Mouse (Mus musculus) kidney, postnatal 0 days (tissue): ENCODE data around the gene Klhl32. TPM values are rescaled to one million over a fixed set of nuclear protein-coding genes. Genes with fewer than 3 reads are reported as not detected.

Experiments
- ATAC-seq: fragments of 200-750 bp; cut with Nextera tagmentation; replicated peaks from 2 replicates; pipeline ENCODE4 v1.8.0; 2017; ENCODE audit warnings: low read depth, moderate number of reproducible peaks, moderate TSS enrichment, moderate library complexity; ENCODE audit not compliant: low FRiP score
- DNase-seq: peaks from one replicate; pipeline ENCODE4 v3.0.0-alpha.2; 2016; ENCODE audit warnings: low spot score
- H3K27ac ChIP-seq: fragments of 300-500 bp; sonication (generic); 2 replicates; pipeline ENCODE4 v1.5.1; 2014; ENCODE audit warnings: mild to moderate bottlenecking
- H3K27me3 ChIP-seq: fragments of 300-500 bp; sonication (generic); 2 replicates; pipeline ENCODE4 v1.6.1; 2014; ENCODE audit warnings: low read length, mixed read lengths; ENCODE audit not compliant: insufficient read depth
- H3K36me3 ChIP-seq: fragments of 300-500 bp; sonication (generic); 2 replicates; pipeline ENCODE4 v1.6.1; 2014; ENCODE audit warnings: low read length, mixed read lengths; ENCODE audit not compliant: insufficient read depth
- H3K4me1 ChIP-seq: fragments of 300-500 bp; sonication (generic); replicated peaks from 2 replicates; pipeline ENCODE4 v1.6.1; 2014; ENCODE audit warnings: antibody characterized with exemption, low read length, mixed read lengths; ENCODE audit not compliant: insufficient read depth
- H3K4me2 ChIP-seq: fragments of 300-500 bp; sonication (generic); 2 replicates; pipeline ENCODE4 v1.6.1; 2014; ENCODE audit warnings: mild to moderate bottlenecking, low read length, moderate library complexity, mixed read lengths
- H3K4me3 ChIP-seq: fragments of 300-500 bp; sonication (generic); replicated peaks from 2 replicates; pipeline ENCODE4 v1.5.1; 2014; ENCODE audit warnings: low read depth, low read length
- H3K9ac ChIP-seq: fragments of 300-500 bp; sonication (generic); 2 replicates; pipeline ENCODE4 v1.6.1; 2014; ENCODE audit warnings: low read depth, low read length
- H3K9me3 ChIP-seq: fragments of 300-500 bp; sonication (generic); replicated peaks from 2 replicates; pipeline ENCODE4 v1.6.1; 2016; ENCODE audit warnings: low read length, inconsistent platforms, mixed read lengths
- CTCF ChIP-seq: IDR thresholded peaks from 2 replicates; pipeline ENCODE4 v1.5.1; 2016; ENCODE audit warnings: antibody characterized with exemption, low read depth, mild to moderate bottlenecking, moderate library complexity
- WGBS: fragments of 180-500 bp; shearing (Covaris S2); extraction: QIAGEN DNeasy Blood & Tissue Kit; methylation state at CpG from one replicate; pipeline ENCODE4 v1.1.7; 2014; 5-methylcytosine and 5-hydroxymethylcytosine counted together
- polyA plus RNA-seq: library from polyadenylated mRNA; unstranded; fragments of >200 nt; fragmentation: Nextera tagmentation; extraction: Ambion mirVana; gene quantifications from 2 replicates; pipeline ENCODE4 v1.2.1, GENCODE M21; 2015

The Klhl32 gene
- polyA plus RNA-seq, 1 experiment from 2014 or later: 2.4 TPM

GRCm38 (mm10) chr4:24789331-24789730 lies 61.6 kb downstream of the Klhl32 start:
- H3K9me3 ChIP-seq: no peaks in the 10 kb centered on the region
- H3K36me3 ChIP-seq: no peaks in the 10 kb centered on the region
- no peak overlapping the region for H3K27ac ChIP-seq
- no peak overlapping the region for H3K4me2 ChIP-seq
- H3K27me3 ChIP-seq: no peaks in the 10 kb centered on the region
- H3K4me3 ChIP-seq: no peak overlapping the region
- no peak for TF ChIP-seq CTCF
- no peaks in the 10 kb centered on the region for H3K4me1 ChIP-seq
- 87% methylated on average over 1 of the region's 1 CpGs for WGBS
- ATAC-seq (no peak), DNase-seq (no peak)
- H3K9ac ChIP-seq: no peak overlapping the region

- no peak overlapping the region for H3K4me3 ChIP-seq
- no peaks in the 10 kb centered on the region for H3K9me3 ChIP-seq
- no peak overlapping the region for H3K4me2 ChIP-seq
- 57% methylated on average over 7 of the region's 7 CpGs for WGBS
- H3K36me3 ChIP-seq: no peaks in the 10 kb centered on the region
- DNase-seq (no peak), ATAC-seq (no peak)
- no peak for TF ChIP-seq CTCF
- no peak overlapping the region for H3K27ac ChIP-seq
- no peak overlapping the region for H3K9ac ChIP-seq
- no peaks in the 10 kb centered on the region for H3K4me1 ChIP-seq
- H3K27me3 ChIP-seq: no peaks in the 10 kb centered on the region
Measured at GRCm38 (mm10) chr4:24785757-24786532, 65.0 kb downstream of the Klhl32 start.

DNA sequence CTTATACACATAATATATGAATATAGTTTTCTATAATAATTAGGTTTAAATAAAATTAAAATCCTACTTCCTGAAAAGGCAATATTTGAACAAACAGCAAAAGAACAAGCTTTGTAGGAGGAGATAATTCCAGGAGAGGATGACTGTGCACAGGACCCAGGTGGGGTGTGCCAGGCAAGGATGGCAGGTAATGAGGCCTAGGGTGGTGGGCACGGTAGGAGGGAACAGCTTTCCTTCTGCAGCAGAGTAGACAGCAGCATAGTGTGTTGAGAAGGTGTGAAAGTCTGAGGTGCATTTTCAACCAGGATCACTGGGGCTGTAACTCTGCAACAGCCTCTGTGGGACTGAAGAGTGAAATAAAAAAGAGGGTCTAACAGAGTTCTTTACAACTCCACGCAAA lies 85.0 kb downstream of the Klhl32 start:
- H3K4me3 ChIP-seq: no peak overlapping the region
- WGBS: 71% methylated on average over 2 of the region's 2 CpGs
- no peaks in the 10 kb centered on the region for H3K4me1 ChIP-seq
- ATAC-seq: no peak
- no peak for TF ChIP-seq CTCF
- no peaks in the 10 kb centered on the region for H3K36me3 ChIP-seq
- H3K27me3 ChIP-seq: no peaks in the 10 kb centered on the region
- no peak overlapping the region for H3K9ac ChIP-seq
- DNase-seq: no peak
- no peak overlapping the region for H3K27ac ChIP-seq
- no peak overlapping the region for H3K4me2 ChIP-seq
- no peaks in the 10 kb centered on the region for H3K9me3 ChIP-seq

GRCm38 (mm10) chr4:24765469-24765868 lies 85.5 kb downstream of the Klhl32 start:
- no peaks in the 10 kb centered on the region for H3K9me3 ChIP-seq
- H3K9ac ChIP-seq: no peak overlapping the region
- no peak for TF ChIP-seq CTCF
- H3K4me3 ChIP-seq: no peak overlapping the region
- WGBS: 69% methylated on average over 3 of the region's 3 CpGs
- ATAC-seq (no peak), DNase-seq (no peak)
- H3K4me2 ChIP-seq: no peak overlapping the region
- H3K36me3 ChIP-seq: no peaks in the 10 kb centered on the region
- H3K27me3 ChIP-seq: no peaks in the 10 kb centered on the region
- no peaks in the 10 kb centered on the region for H3K4me1 ChIP-seq
- H3K27ac ChIP-seq: no peak overlapping the region

GRCm38 (mm10) chr4:24764558-24764957 lies 86.4 kb downstream of the Klhl32 start:
- Histone ChIP-seq H3K27ac (no peak overlapping the region), H3K9ac (no peak overlapping the region), H3K9me3 (no peaks in the 10 kb centered on the region), H3K36me3 (no peaks in the 10 kb centered on the region), H3K27me3 (no peaks in the 10 kb centered on the region), H3K4me3 (no peak overlapping the region), H3K4me2 (no peak overlapping the region), H3K4me1 (no peaks in the 10 kb centered on the region)
- no peak for DNase-seq
- ATAC-seq: no peak
- 77% methylated on average over 2 of the region's 2 CpGs for WGBS
- TF ChIP-seq CTCF: no peak

GRCm38 (mm10) chr4:24763451-24763850 lies 87.5 kb downstream of the Klhl32 start:
- Histone ChIP-seq H3K27ac (no peak overlapping the region), H3K4me2 (no peak overlapping the region), H3K9me3 (no peaks in the 10 kb centered on the region), H3K4me3 (no peak overlapping the region), H3K9ac (no peak overlapping the region), H3K27me3 (no peaks in the 10 kb centered on the region), H3K36me3 (no peaks in the 10 kb centered on the region), H3K4me1 (no peaks in the 10 kb centered on the region)
- WGBS: 83% methylated on average over 4 of the region's 4 CpGs
- ATAC-seq: no peak
- no peak for DNase-seq
- TF ChIP-seq CTCF: no peak

GRCm38 (mm10) chr4:24758954-24759353 lies 92.0 kb downstream of the Klhl32 start:
- 84% methylated on average over 1 of the region's 1 CpGs for WGBS
- Histone ChIP-seq H3K9ac (no peak overlapping the region), H3K4me1 (no peaks in the 10 kb centered on the region), H3K36me3 (no peaks in the 10 kb centered on the region), H3K4me3 (no peak overlapping the region), H3K27me3 (no peaks in the 10 kb centered on the region), H3K27ac (no peak overlapping the region), H3K9me3 (no peaks in the 10 kb centered on the region), H3K4me2 (no peak overlapping the region)
- ATAC-seq (no peak), DNase-seq (no peak)
- TF ChIP-seq CTCF: no peak
